Mouse (Mus musculus): ENCODE measurements around the gene Rabgap1l. TPM values are rescaled to one million over a fixed set of nuclear protein-coding genes. Genes with fewer than 3 reads are reported as not detected.

Gene Rabgap1l
- polyA plus RNA-seq, 1 experiment from 2014 or later: 23.2 TPM

DNA sequence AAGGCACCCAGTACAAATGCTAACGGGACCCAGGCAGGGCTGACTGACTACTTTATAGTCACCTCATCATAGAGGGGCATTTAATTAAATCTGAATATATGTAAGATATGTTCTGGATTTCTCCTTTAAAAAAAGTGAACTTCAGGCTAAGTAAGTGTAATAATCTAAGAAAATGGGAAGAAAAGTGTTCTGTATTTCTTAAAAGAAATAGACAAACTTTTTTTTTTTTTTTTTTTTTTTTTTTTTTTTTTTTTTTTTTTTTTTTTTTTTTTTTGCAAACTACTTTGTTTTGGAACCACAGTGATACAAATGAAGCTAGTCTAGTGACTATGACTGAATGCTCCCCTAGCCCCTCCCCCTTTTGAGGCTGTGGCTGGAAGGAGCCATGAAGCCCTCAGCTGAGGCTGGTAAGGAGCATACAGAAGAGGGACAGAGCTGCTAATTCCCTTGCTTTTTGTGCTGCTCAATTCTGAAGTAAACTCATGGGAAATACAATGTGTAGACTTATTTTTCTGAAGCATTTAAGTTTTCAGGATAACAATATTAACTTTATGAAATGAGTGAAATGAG is 273.0 kb downstream of the Rabgap1l start:
- Histone ChIP-seq H3K27me3 (replicated peaks; ENCODE audit: control insufficient read depth, insufficient read depth, low read length) (no peaks in the 10 kb centered on the region), H3K27ac (ENCODE audit: low read depth, low read length) (no peak overlapping the region), H3K4me1 (replicated peaks; ENCODE audit: control insufficient read depth, insufficient read depth, low read length) (no peaks in the 10 kb centered on the region), H3K9me3 (ENCODE audit: control insufficient read depth) (no peaks in the 10 kb centered on the region), H3K9ac (ENCODE audit: low read depth, low read length) (no peak overlapping the region), H3K4me2 (replicated peaks; ENCODE audit: low read depth) (no peak overlapping the region), H3K36me3 (ENCODE audit: control insufficient read depth, insufficient read depth) (no peaks in the 10 kb centered on the region), H3K4me3 (ENCODE audit: low read depth, low read length) (no peak overlapping the region)
- WGBS: 85% methylated on average over 1 of the region's 1 CpGs
- no peak for ATAC-seq
- no peak for TF ChIP-seq CTCF (IDR thresholded peaks at IDR 0.05; ENCODE audit: low read depth)

GRCm38 (mm10) chr1:160518552-160518951 is 274.5 kb downstream of the Rabgap1l start:
- H3K9ac ChIP-seq (ENCODE audit: low read depth, low read length): no peak overlapping the region
- TF ChIP-seq CTCF (IDR thresholded peaks at IDR 0.05; ENCODE audit: low read depth): no peak
- 60% methylated on average over 4 of the region's 4 CpGs for WGBS

DNA sequence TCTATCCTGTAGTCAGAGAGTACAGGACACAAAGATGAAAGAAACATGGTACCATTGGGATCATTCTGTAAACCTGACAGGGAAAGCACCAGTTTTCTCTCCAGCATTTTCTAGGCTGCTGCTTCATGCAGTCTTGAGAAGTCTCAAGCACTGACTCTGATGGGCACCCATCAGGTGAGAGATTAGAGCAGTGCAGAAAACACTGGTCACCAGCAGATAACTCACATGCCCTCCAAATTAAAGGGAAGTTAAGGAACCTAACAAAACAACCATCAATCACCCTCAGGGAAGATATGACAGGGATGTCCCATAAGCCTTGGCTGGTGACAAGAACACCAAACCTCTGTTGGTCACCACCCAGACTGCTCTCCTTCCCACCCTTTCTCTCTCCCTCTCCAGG is 285.2 kb downstream of the Rabgap1l start:
- Histone ChIP-seq H3K36me3 (ENCODE audit: control insufficient read depth, insufficient read depth) (no peaks in the 10 kb centered on the region), H3K9ac (ENCODE audit: low read depth, low read length) (no peak overlapping the region), H3K9me3 (ENCODE audit: control insufficient read depth) (no peaks in the 10 kb centered on the region), H3K4me1 (replicated peaks; ENCODE audit: control insufficient read depth, insufficient read depth, low read length) (0 out of 2 replicates have a peak, but pooled peaks cover 2% of the 10 kb centered on the region), H3K4me2 (replicated peaks; ENCODE audit: low read depth) (no peak overlapping the region), H3K27ac (ENCODE audit: low read depth, low read length) (no peak overlapping the region), H3K27me3 (replicated peaks; ENCODE audit: control insufficient read depth, insufficient read depth, low read length) (no peaks in the 10 kb centered on the region), H3K4me3 (ENCODE audit: low read depth, low read length) (no peak overlapping the region)
- ATAC-seq: no peak
- no peak for TF ChIP-seq CTCF (IDR thresholded peaks at IDR 0.05; ENCODE audit: low read depth)

More at GRCm38 (mm10) chr1:160518552-160518951, 274.5 kb downstream of the Rabgap1l start:
- no peak overlapping the region for H3K27ac ChIP-seq (ENCODE audit: low read depth, low read length)
- H3K9me3 ChIP-seq (ENCODE audit: control insufficient read depth): no peaks in the 10 kb centered on the region
- no peak for ATAC-seq
- no peaks in the 10 kb centered on the region for H3K4me1 ChIP-seq (replicated peaks; ENCODE audit: control insufficient read depth, insufficient read depth, low read length)
- H3K4me3 ChIP-seq (ENCODE audit: low read depth, low read length): no peak overlapping the region
- no peak overlapping the region for H3K4me2 ChIP-seq (replicated peaks; ENCODE audit: low read depth)
- no peaks in the 10 kb centered on the region for H3K27me3 ChIP-seq (replicated peaks; ENCODE audit: control insufficient read depth, insufficient read depth, low read length)
- no peaks in the 10 kb centered on the region for H3K36me3 ChIP-seq (ENCODE audit: control insufficient read depth, insufficient read depth)

DNA sequence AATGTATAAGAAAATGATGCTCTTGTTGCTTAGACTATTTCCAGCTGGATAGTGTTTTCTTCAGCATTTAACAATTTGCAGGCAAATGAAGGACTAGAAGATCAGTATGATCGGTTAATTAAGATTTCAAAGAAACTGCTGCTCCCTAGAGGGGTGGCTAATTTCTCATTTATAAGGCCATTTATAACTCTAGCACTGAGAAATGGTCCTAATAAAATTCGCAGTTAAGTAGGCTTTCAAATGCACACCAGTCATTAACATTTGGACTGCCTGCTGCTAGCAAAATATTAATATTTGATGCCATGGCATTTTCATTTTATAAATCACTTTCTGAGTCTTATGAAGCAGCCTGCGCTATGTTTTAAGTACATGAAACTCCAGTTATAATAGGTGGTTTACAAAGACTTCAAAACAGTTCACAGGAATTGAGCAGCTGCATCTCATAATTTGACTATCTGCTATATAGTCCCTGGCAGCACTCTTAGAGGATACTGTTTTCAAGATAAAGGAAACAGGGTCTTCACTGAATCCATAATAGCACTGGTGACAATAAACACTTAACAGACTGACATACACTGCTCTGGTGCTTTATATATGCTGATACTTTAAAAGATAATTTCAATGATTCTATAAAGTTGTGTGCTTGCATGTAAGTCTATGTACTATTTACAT is 296.0 kb downstream of the Rabgap1l start:
- no peak for TF ChIP-seq CTCF (IDR thresholded peaks at IDR 0.05; ENCODE audit: low read depth)
- Histone ChIP-seq H3K27ac (ENCODE audit: low read depth, low read length) (no peak overlapping the region), H3K4me1 (replicated peaks; ENCODE audit: control insufficient read depth, insufficient read depth, low read length) (no peaks in the 10 kb centered on the region), H3K27me3 (replicated peaks; ENCODE audit: control insufficient read depth, insufficient read depth, low read length) (no peaks in the 10 kb centered on the region), H3K9ac (ENCODE audit: low read depth, low read length) (no peak overlapping the region), H3K4me2 (replicated peaks; ENCODE audit: low read depth) (no peak overlapping the region), H3K9me3 (ENCODE audit: control insufficient read depth) (no peaks in the 10 kb centered on the region), H3K4me3 (ENCODE audit: low read depth, low read length) (no peak overlapping the region), H3K36me3 (ENCODE audit: control insufficient read depth, insufficient read depth) (no peaks in the 10 kb centered on the region)
- no peak for ATAC-seq
- 75% methylated on average over 3 of the region's 3 CpGs for WGBS

GRCm38 (mm10) chr1:160485731-160486130 is 307.3 kb downstream of the Rabgap1l start:
- no peak for ATAC-seq
- no peaks in the 10 kb centered on the region for H3K27me3 ChIP-seq (replicated peaks; ENCODE audit: control insufficient read depth, insufficient read depth, low read length)
- 54% methylated on average over 3 of the region's 3 CpGs for WGBS
- no peak overlapping the region for H3K9ac ChIP-seq (ENCODE audit: low read depth, low read length)
- no peak for TF ChIP-seq CTCF (IDR thresholded peaks at IDR 0.05; ENCODE audit: low read depth)
- H3K36me3 ChIP-seq (ENCODE audit: control insufficient read depth, insufficient read depth): no peaks in the 10 kb centered on the region
- H3K4me1 ChIP-seq (replicated peaks; ENCODE audit: control insufficient read depth, insufficient read depth, low read length): no peaks in the 10 kb centered on the region
- H3K9me3 ChIP-seq (ENCODE audit: control insufficient read depth): no peaks in the 10 kb centered on the region
- H3K27ac ChIP-seq (ENCODE audit: low read depth, low read length): no peak overlapping the region
- no peak overlapping the region for H3K4me2 ChIP-seq (replicated peaks; ENCODE audit: low read depth)
- no peak overlapping the region for H3K4me3 ChIP-seq (ENCODE audit: low read depth, low read length)

DNA sequence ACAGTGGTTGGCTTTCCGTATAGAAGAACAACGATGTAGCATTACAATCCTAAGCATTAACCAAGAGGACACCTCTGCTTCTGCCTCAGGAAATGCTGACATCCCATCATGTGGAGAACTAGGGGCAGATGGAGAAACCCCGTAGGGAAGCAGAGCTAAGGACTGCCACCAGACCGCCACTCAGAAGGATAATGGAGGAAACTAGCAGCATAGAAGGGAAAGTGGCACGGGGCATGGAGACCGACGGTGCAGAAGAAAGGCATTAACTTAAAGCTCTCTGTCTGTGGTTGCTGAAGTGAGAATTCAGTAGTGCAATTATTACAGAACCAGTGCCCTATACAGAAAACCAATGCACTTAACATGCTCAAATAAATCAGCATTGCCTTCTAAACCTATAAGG is 308.0 kb downstream of the Rabgap1l start:
- H3K36me3 ChIP-seq (ENCODE audit: control insufficient read depth, insufficient read depth): no peaks in the 10 kb centered on the region

More for the DNA sequence above, 308.0 kb downstream of the Rabgap1l start:
- ATAC-seq: no peak
- WGBS: 94% methylated on average over 7 of the region's 7 CpGs
- Histone ChIP-seq H3K4me3 (ENCODE audit: low read depth, low read length) (no peak overlapping the region), H3K27me3 (replicated peaks; ENCODE audit: control insufficient read depth, insufficient read depth, low read length) (no peaks in the 10 kb centered on the region), H3K4me1 (replicated peaks; ENCODE audit: control insufficient read depth, insufficient read depth, low read length) (no peaks in the 10 kb centered on the region), H3K4me2 (replicated peaks; ENCODE audit: low read depth) (no peak overlapping the region), H3K9ac (ENCODE audit: low read depth, low read length) (no peak overlapping the region), H3K27ac (ENCODE audit: low read depth, low read length) (no peak overlapping the region), H3K9me3 (ENCODE audit: control insufficient read depth) (no peaks in the 10 kb centered on the region)
- no peak for TF ChIP-seq CTCF (IDR thresholded peaks at IDR 0.05; ENCODE audit: low read depth)
